Mouse (Mus musculus) cerebellum, adult 2 months (tissue): ENCODE data around the gene Arhgap15.

Experiments used
- CTCF ChIP-seq: fragments of 200-500 bp; IDR thresholded peaks from 2 replicates; pipeline ENCODE4 v1.5.1; 2011; ENCODE audit warnings: low read depth, mild to moderate bottlenecking, control low read depth, low read length, moderate library complexity, borderline replicate concordance; ENCODE audit not compliant: insufficient read depth
- POLR2A ChIP-seq: fragments of 200-500 bp; IDR thresholded peaks from 2 replicates; pipeline ENCODE4 v1.6.1; 2011; ENCODE audit warnings: low read length, control low read depth, borderline replicate concordance; ENCODE audit not compliant: insufficient read depth

- TF ChIP-seq CTCF, result peak; percentile 78
- no peak for TF ChIP-seq POLR2A
Observed at GRCm38 (mm10) chr2:43787141-43787540, 38.5 kb downstream of the Arhgap15 start.
